Mouse (Mus musculus) brain, embryonic 14.5 days (tissue): Measurements from ENCODE around the gene Parva.

Source experiments
- CTCF ChIP-seq: fragments of 200-500 bp; IDR thresholded peaks from 2 replicates; pipeline ENCODE4 v1.5.1; 2012; ENCODE audit warnings: inconsistent platforms, mild to moderate bottlenecking, moderate library complexity, borderline replicate concordance; ENCODE audit not compliant: insufficient read depth, insufficient read length; ENCODE audit errors: extremely low read depth
- POLR2A ChIP-seq: fragments of 200-500 bp; IDR thresholded peaks from 2 replicates; pipeline ENCODE4 v1.6.1; 2012; ENCODE audit warnings: mild to moderate bottlenecking, inconsistent platforms, borderline replicate concordance; ENCODE audit not compliant: poor library complexity, insufficient read depth, insufficient read length, severe bottlenecking; ENCODE audit errors: extremely low read depth

- TF ChIP-seq CTCF (no peak), POLR2A (no peak)
Measured at GRCm38 (mm10) chr7:112587449-112587848, 160.1 kb downstream of the Parva start.
